24 mouse cellular contexts compared by ENCODE assay signal in genomic region chr11:86637697-86638096, GRCm38 (mm10). TPM values are rescaled to one million over a fixed set of nuclear protein-coding genes. Genes with fewer than 3 reads are reported as not detected.
DNase-seq lines count a peak whose midpoint lies in the region; ATAC-seq and TF ChIP-seq lines count a peak whose summit lies in the region.
"Had no signal": no experiment of that assay in that cellular context is flagged by ENCODE, and none has a peak within 500 bp of the region (broad histone marks: within the 10 kb centered on the region; RNA-seq: fewer than 3 reads in every experiment).

No protein-coding gene starts in this region.

- no peak overlapping the region for H3K27ac ChIP-seq in liver, postnatal 0 days (ENCODE audit: low read depth)
- no peak overlapping the region for H3K27ac ChIP-seq in liver, embryonic 11.5 days (ENCODE audit: low read depth, low read length)
- H3K27ac ChIP-seq in forebrain, embryonic 13.5 days = no peak overlapping the region
- H3K27ac ChIP-seq in cerebellum, adult 2 months (ENCODE audit: insufficient read depth, low read length) = no peak overlapping the region
- H3K27ac ChIP-seq: embryonic facial prominence, embryonic 13.5 days; embryonic facial prominence, embryonic 15.5 days; forebrain, embryonic 10.5 days; forebrain, embryonic 12.5 days had no signal

- H3K9me3 ChIP-seq in liver, postnatal 0 days (ENCODE audit: low read length) = no peaks in the 10 kb centered on the region
- no peaks in the 10 kb centered on the region for H3K9me3 ChIP-seq in liver, embryonic 11.5 days (ENCODE audit: control insufficient read depth, low read length)
- no peaks in the 10 kb centered on the region for H3K9me3 ChIP-seq in forebrain, embryonic 13.5 days (replicated peaks)
- H3K9me3 ChIP-seq: embryonic facial prominence, embryonic 13.5 days; embryonic facial prominence, embryonic 15.5 days; forebrain, embryonic 10.5 days; forebrain, embryonic 12.5 days; G1E had no signal

- no peak for DNase-seq in liver, postnatal 0 days
- no peak for DNase-seq in liver, embryonic 11.5 days (ENCODE audit: low spot score)
- DNase-seq in ES-CJ7 (ENCODE audit: low read depth, low spot score) (peak; percentile 16), R1 (ENCODE audit: low read depth, low spot score) (peak; percentile 34)
- DNase-seq in cerebellum, adult 2 months = no peak
- DNase-seq: adrenal gland, adult 8-10 months; adrenal gland, postnatal 14 days; adrenal gland, postnatal 36 days; cerebellum, adult 11-12 months; cerebellum, adult 8-10 months; cerebellum, adult 9-11 months; cerebellum, postnatal 14 days; cerebellum, postnatal 36 days; embryo, embryonic 11 days had no signal

- no peak for TF ChIP-seq POLR2A in cerebellum, adult 2 months (IDR thresholded peaks at IDR 0.05; ENCODE audit: borderline replicate concordance, insufficient read depth, low read length)

- no peak for TF ChIP-seq EP300 in liver, postnatal 0 days (IDR thresholded peaks at IDR 0.05; ENCODE audit: low read depth)

- peaks cover 6% of the 10 kb centered on the region; the same call in 1 of the 2 replicates for H3K4me1 ChIP-seq in liver, postnatal 0 days (ENCODE audit: insufficient read depth)
- H3K4me1 ChIP-seq in liver, embryonic 11.5 days (replicated peaks; ENCODE audit: control insufficient read depth, insufficient read depth, low read length) = no peaks in the 10 kb centered on the region
- no peaks in the 10 kb centered on the region for H3K4me1 ChIP-seq in forebrain, embryonic 13.5 days
- H3K4me1 ChIP-seq in cerebellum, adult 2 months (ENCODE audit: control insufficient read depth, insufficient read depth, low read length) = no peaks in the 10 kb centered on the region
- H3K4me1 ChIP-seq: embryonic facial prominence, embryonic 13.5 days; embryonic facial prominence, embryonic 15.5 days; forebrain, embryonic 10.5 days; forebrain, embryonic 12.5 days had no signal

- H3K9ac ChIP-seq in liver, postnatal 0 days (replicated peaks) = no peak overlapping the region
- no peak overlapping the region for H3K9ac ChIP-seq in liver, embryonic 11.5 days (ENCODE audit: low read depth, low read length)
- H3K9ac ChIP-seq in forebrain, embryonic 13.5 days = no peak overlapping the region
- H3K9ac ChIP-seq: embryonic facial prominence, embryonic 13.5 days; embryonic facial prominence, embryonic 15.5 days; forebrain, embryonic 12.5 days had no signal

- 57% methylated on average over 2 of the region's 2 CpGs for WGBS in liver, postnatal 0 days (ENCODE audit: insufficient replicate concordance)
- 85% methylated on average over 2 of the region's 2 CpGs for WGBS in liver, embryonic 11.5 days
- WGBS in forebrain, embryonic 13.5 days = 86% methylated on average over 2 of the region's 2 CpGs
- WGBS in cerebellum, adult 2 months = 84% methylated on average over 2 of the region's 2 CpGs

- TF ChIP-seq CTCF in liver, postnatal 0 days (IDR thresholded peaks at IDR 0.05; ENCODE audit: low read depth) = no peak
- TF ChIP-seq CTCF in cerebellum, adult 2 months (IDR thresholded peaks at IDR 0.05; ENCODE audit: borderline replicate concordance, insufficient read depth, low read depth, low read length) = no peak

- peaks cover 15% of the 10 kb centered on the region for H3K36me3 ChIP-seq in liver, postnatal 0 days (replicated peaks; ENCODE audit: insufficient read depth, low read length)
- H3K36me3 ChIP-seq in liver, embryonic 11.5 days (ENCODE audit: control insufficient read depth, insufficient read depth, low read length) = peaks cover 5% of the 10 kb centered on the region; the same call in 1 of the 2 replicates
- peaks cover 14% of the 10 kb centered on the region for H3K36me3 ChIP-seq in forebrain, embryonic 13.5 days (ENCODE audit: poor library complexity, severe bottlenecking)
- H3K36me3 ChIP-seq: embryonic facial prominence, embryonic 15.5 days had no signal

- no peak overlapping the region for H3K4me3 ChIP-seq in liver, postnatal 0 days (ENCODE audit: low read depth, low read length)
- no peak overlapping the region for H3K4me3 ChIP-seq in liver, embryonic 11.5 days (ENCODE audit: low read depth, low read length)
- H3K4me3 ChIP-seq in forebrain, embryonic 13.5 days = no peak overlapping the region
- H3K4me3 ChIP-seq in cerebellum, adult 2 months (replicated peaks; ENCODE audit: insufficient read depth, low read depth, low read length) = no peak overlapping the region
- H3K4me3 ChIP-seq: embryonic facial prominence, embryonic 13.5 days; embryonic facial prominence, embryonic 15.5 days; erythroblast, embryonic 14.5 days; forebrain, embryonic 10.5 days; forebrain, embryonic 12.5 days had no signal

- no peaks in the 10 kb centered on the region for H3K27me3 ChIP-seq in liver, postnatal 0 days (ENCODE audit: insufficient read depth, low read length)
- H3K27me3 ChIP-seq in liver, embryonic 11.5 days (replicated peaks; ENCODE audit: control insufficient read depth, insufficient read depth, low read length) = no peaks in the 10 kb centered on the region
- H3K27me3 ChIP-seq in forebrain, embryonic 13.5 days = no peaks in the 10 kb centered on the region
- H3K27me3 ChIP-seq in cerebellum, adult 2 months (ENCODE audit: control insufficient read depth, insufficient read depth, low read length) = no peaks in the 10 kb centered on the region
- H3K27me3 ChIP-seq: embryonic facial prominence, embryonic 13.5 days; embryonic facial prominence, embryonic 15.5 days; forebrain, embryonic 12.5 days; Patski had no signal

- H3K4me2 ChIP-seq in liver, postnatal 0 days (ENCODE audit: low read depth, low read length) = no peak overlapping the region
- H3K4me2 ChIP-seq in liver, embryonic 11.5 days = no peak overlapping the region
- H3K4me2 ChIP-seq in forebrain, embryonic 13.5 days = no peak overlapping the region
- H3K4me2 ChIP-seq: embryonic facial prominence, embryonic 13.5 days; embryonic facial prominence, embryonic 15.5 days; forebrain, embryonic 12.5 days had no signal

- 0 out of 2 replicates have a peak, but pooled peaks have one; percentile 35 for ATAC-seq in liver, postnatal 0 days
- ATAC-seq in liver, embryonic 11.5 days (replicated peaks; ENCODE audit: low FRiP score) = no peak
- no peak for ATAC-seq in forebrain, embryonic 13.5 days
- ATAC-seq: activated CD4-positive, CD25-positive, alpha-beta regulatory T cell, adult 4 months; forebrain, embryonic 16.5 days; Patski had no signal

RNA-seq across cellular contexts. Expression of gene Vmp1, which starts 45.9 kb away (rescaled TPM):
- polyA plus RNA-seq in liver, postnatal 0 days (2015; fragmentation: Nextera tagmentation; extraction: Ambion mirVana) = 110 and 125 TPM in 2 replicates
- polyA plus RNA-seq in liver, embryonic 11.5 days (2014; fragmentation: Nextera tagmentation; extraction: Ambion mirVana) = 112 and 130 TPM in 2 replicates
- 86.8 and 91.2 TPM in 2 replicates for polyA plus RNA-seq in forebrain, embryonic 13.5 days (2015; fragmentation: Nextera tagmentation; extraction: Ambion mirVana)
- polyA plus RNA-seq in cerebellum, adult 2 months (2012; rRNA removed) = 113 and 132 TPM in 2 replicates

RNA-seq across cellular contexts. Expression of gene Ptrh2, which starts 46.1 kb away (rescaled TPM):
- 12.7 and 13.3 TPM in 2 replicates for polyA plus RNA-seq in liver, postnatal 0 days (2015; fragmentation: Nextera tagmentation; extraction: Ambion mirVana)
- 39.6 and 40.5 TPM in 2 replicates for polyA plus RNA-seq in liver, embryonic 11.5 days (2014; fragmentation: Nextera tagmentation; extraction: Ambion mirVana)
- 38.5 and 45.6 TPM in 2 replicates for polyA plus RNA-seq in forebrain, embryonic 13.5 days (2015; fragmentation: Nextera tagmentation; extraction: Ambion mirVana)
- polyA plus RNA-seq in cerebellum, adult 2 months (2012; rRNA removed) = 9.7 and 10.5 TPM in 2 replicates

Comparison
In these comparisons a context has a peak if more than half of its experiments do, and no peak if none do; other contexts are left out.
1. DNase-seq: peak in ES-CJ7 (single experiment) and R1 (single experiment); none in liver, postnatal 0 days (single experiment), liver, embryonic 11.5 days (single experiment) and cerebellum, adult 2 months (0 of 2).